ENCODE assay signal across 8 mouse cellular contexts in genomic region chr17:28637711-28638690, GRCm38 (mm10). TPM values are rescaled to one million over a fixed set of nuclear protein-coding genes. Genes with fewer than 3 reads are reported as not detected.
DNase-seq lines count a peak whose midpoint lies in the region; ATAC-seq and TF ChIP-seq lines count a peak whose summit lies in the region.

No protein-coding gene starts in this region.

- H3K27ac ChIP-seq in kidney, adult 2 months (ENCODE audit: insufficient read depth, low read depth, low read length): no peak overlapping the region
- H3K27ac ChIP-seq in hindbrain, embryonic 14.5 days: no peak overlapping the region

- H3K4me3 ChIP-seq in kidney, adult 2 months (ENCODE audit: insufficient read depth, low read depth, low read length): no peak overlapping the region
- H3K4me3 ChIP-seq in hindbrain, embryonic 14.5 days (replicated peaks; ENCODE audit: low read length): no peak overlapping the region

- H3K27me3 ChIP-seq in kidney, adult 2 months (replicated peaks; ENCODE audit: control insufficient read depth, insufficient read depth, low read length): no peaks in the 10 kb centered on the region
- no peaks in the 10 kb centered on the region for H3K27me3 ChIP-seq in hindbrain, embryonic 14.5 days (ENCODE audit: control insufficient read depth, insufficient read depth, low read length)

- H3K4me1 ChIP-seq in kidney, adult 2 months (ENCODE audit: control insufficient read depth, insufficient read depth, low read length): no peaks in the 10 kb centered on the region
- H3K4me1 ChIP-seq in hindbrain, embryonic 14.5 days (replicated peaks; ENCODE audit: control insufficient read depth, insufficient read depth, low read length): no peaks in the 10 kb centered on the region

- WGBS in kidney, adult 2 months: 65% methylated on average over 7 of the region's 7 CpGs
- WGBS in hindbrain, embryonic 14.5 days: 85% methylated on average over 7 of the region's 7 CpGs

- H3K4me2 ChIP-seq in hindbrain, embryonic 14.5 days (replicated peaks): no peak overlapping the region

- DNase-seq in kidney, adult 2 months: peak; percentile 81
- DNase-seq in kidney, postnatal 4 days: no peak
- peak; percentile 74 for DNase-seq in adipocyte (ENCODE audit: low spot score)
- peak; percentile 69 for DNase-seq in left cerebral cortex, postnatal 36 days (ENCODE audit: low spot score in 2 of 2)
- no peak for DNase-seq in hindbrain, embryonic 14.5 days (ENCODE audit: low spot score)
- DNase-seq in urinary bladder, postnatal 10 days (ENCODE audit: low spot score): no peak
- DNase-seq in urinary bladder, adult 18-20 months (ENCODE audit: low spot score in 2 of 2): no peak

- ATAC-seq in common myeloid progenitor, adult 5-6 weeks (replicated peaks; ENCODE audit: low read depth, poor library complexity, severe bottlenecking): peak; percentile 29; the same call in 1 of the 2 replicates
- ATAC-seq in hindbrain, embryonic 14.5 days (ENCODE audit: low FRiP score): no peak

- TF ChIP-seq CTCF in kidney, adult 2 months (conservative IDR thresholded peaks at IDR 0.05; ENCODE audit: insufficient read depth, insufficient read length, low read depth, low read length): no peak

- no peak for TF ChIP-seq POLR2A in kidney, adult 2 months (IDR thresholded peaks at IDR 0.05; ENCODE audit: low read depth, low read length)

- H3K9ac ChIP-seq in hindbrain, embryonic 14.5 days: no peak overlapping the region

- no peaks in the 10 kb centered on the region for H3K36me3 ChIP-seq in kidney, adult 2 months (ENCODE audit: control insufficient read depth, insufficient read depth, low read length)
- H3K36me3 ChIP-seq in hindbrain, embryonic 14.5 days (replicated peaks; ENCODE audit: control insufficient read depth, insufficient read depth): no peaks in the 10 kb centered on the region

- no peaks in the 10 kb centered on the region for H3K9me3 ChIP-seq in hindbrain, embryonic 14.5 days (ENCODE audit: control insufficient read depth, low read length)

- intact Hi-C loops in left cerebral cortex, postnatal 36 days (cut with DNase I): no loop called here

RNA-seq across cellular contexts. Expression of gene Srpk1, which starts 15.5 kb away (rescaled TPM):
- 21.5 and 21.6 TPM in 2 replicates for polyA plus RNA-seq in kidney, adult 2 months (2012; rRNA removed)
- 126 and 167 TPM in 2 replicates for total RNA-seq in common myeloid progenitor, adult 5-6 weeks (2017)
- 100 to 1,000 TPM in 1 of 2 experiments, 10 to 100 TPM in 1; 90.2 to 106 TPM for total RNA-seq in left cerebral cortex, postnatal 36 days (2021)
- polyA plus RNA-seq in hindbrain, embryonic 14.5 days (2014; fragmentation: Nextera tagmentation; extraction: Ambion mirVana): 110 TPM in 2 replicates

RNA-seq across cellular contexts. Expression of gene Slc26a8, which starts 52.0 kb away (rescaled TPM):
- 0.86 and 0.91 TPM in 2 replicates for polyA plus RNA-seq in kidney, adult 2 months (2012; rRNA removed)
- 1.1 TPM in 1 of 2 replicates, not detected in the other for total RNA-seq in common myeloid progenitor, adult 5-6 weeks (2017)
- total RNA-seq in left cerebral cortex, postnatal 36 days (2021): 10 to 100 TPM in 1 of 2 experiments, 1 to 10 TPM in 1; 6.9 to 10.8 TPM
- polyA plus RNA-seq in hindbrain, embryonic 14.5 days (2014; fragmentation: Nextera tagmentation; extraction: Ambion mirVana): 1.8 and 2.3 TPM in 2 replicates

RNA-seq across cellular contexts. Expression of gene Mapk14, which starts 53.1 kb away (rescaled TPM):
- polyA plus RNA-seq in kidney, adult 2 months (2012; rRNA removed): 92.2 and 97.3 TPM in 2 replicates
- total RNA-seq in common myeloid progenitor, adult 5-6 weeks (2017): 81.4 and 94.2 TPM in 2 replicates
- 10 to 100 TPM; 86.6 to 86.8 TPM for total RNA-seq in left cerebral cortex, postnatal 36 days (2021)
- 34.1 and 36.5 TPM in 2 replicates for polyA plus RNA-seq in hindbrain, embryonic 14.5 days (2014; fragmentation: Nextera tagmentation; extraction: Ambion mirVana)

Comparison
In these comparisons a context has a peak if more than half of its experiments do, and no peak if none do; other contexts are left out.
1. DNase-seq: peak in kidney, adult 2 months (single experiment), adipocyte (single experiment) and left cerebral cortex, postnatal 36 days (2 of 2); none in kidney, postnatal 4 days (0 of 2), hindbrain, embryonic 14.5 days (single experiment), urinary bladder, postnatal 10 days (single experiment) and urinary bladder, adult 18-20 months (0 of 2).